Mouse (Mus musculus): Measurements from ENCODE around the gene Fam129a. TPM values are rescaled to one million over a fixed set of nuclear protein-coding genes. Genes with fewer than 3 reads are reported as not detected.

Fam129a gene
- polyA plus RNA-seq, 1 experiment from 2014 or later, result 9.1 TPM

DNA sequence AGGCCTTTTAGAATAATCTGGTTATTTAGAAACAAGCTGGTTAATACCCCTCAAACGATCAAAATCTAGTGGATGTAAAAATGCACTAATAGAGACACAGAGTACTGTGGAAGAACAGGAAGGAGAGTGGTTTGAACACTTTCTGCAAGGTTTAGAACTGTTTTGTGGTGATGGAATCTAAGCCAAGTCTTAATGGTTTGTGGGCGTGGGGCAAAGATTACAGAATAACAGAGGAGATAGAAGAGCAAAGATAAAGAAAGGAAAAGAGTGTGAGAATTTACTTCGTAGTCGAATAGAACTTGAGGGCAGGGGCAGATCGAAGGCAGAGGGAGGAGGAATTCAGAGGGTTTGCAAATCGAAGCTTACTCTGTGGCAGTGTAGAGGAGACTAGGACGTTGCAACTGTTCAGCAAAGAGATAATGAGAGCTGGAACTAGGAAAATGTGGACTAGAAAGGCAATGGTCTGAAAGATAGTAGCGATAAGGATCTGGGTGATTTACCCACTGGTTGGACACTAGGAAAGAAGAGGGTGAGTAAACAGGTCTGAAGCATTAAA, 182.5 kb downstream of the Fam129a start:
- Histone ChIP-seq H3K27ac (replicated peaks) (peak overlapping the region; percentile 29; the same call in 1 of the 2 replicates), H3K27me3 (no peaks in the 10 kb centered on the region), H3K9ac (peak overlapping the region; percentile 92; the same call in 1 of the 2 replicates), H3K4me1 (replicated peaks) (peaks cover 42% of the 10 kb centered on the region), H3K36me3 (replicated peaks) (no peaks in the 10 kb centered on the region), H3K4me3 (replicated peaks) (peak overlapping the region; percentile 99), H3K9me3 (replicated peaks) (no peaks in the 10 kb centered on the region), H3K4me2 (peak overlapping the region; percentile 75)
- no peak for ATAC-seq (ENCODE audit: insufficient read depth)
- 20% methylated on average over 8 of the region's 8 CpGs for WGBS (ENCODE audit: insufficient replicate concordance)

DNA sequence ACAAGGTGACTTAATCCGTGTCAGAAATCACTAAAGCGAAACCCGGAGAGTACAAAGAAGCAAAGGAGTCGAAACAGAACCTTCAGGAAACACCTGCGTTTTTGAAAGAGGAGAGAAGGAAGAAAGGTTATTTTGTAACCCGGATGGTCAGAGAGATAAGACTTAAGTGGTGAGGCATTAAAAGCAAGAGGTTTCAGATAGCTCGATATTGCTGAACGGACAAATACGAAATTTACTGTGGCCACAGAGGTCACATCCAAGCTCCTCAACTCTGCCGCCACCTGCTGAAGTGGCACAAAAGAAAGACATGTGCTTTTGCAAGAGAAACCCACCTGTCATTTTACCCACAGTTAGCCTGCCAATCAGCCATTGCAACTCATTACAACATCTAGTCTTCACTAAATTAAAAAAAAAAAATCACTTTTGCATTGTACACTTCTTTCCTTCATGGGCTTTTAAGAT, 183.1 kb downstream of the Fam129a start:
- WGBS (ENCODE audit: insufficient replicate concordance), result 10% methylated on average over 10 of the region's 10 CpGs
- H3K27ac ChIP-seq (replicated peaks), result peak overlapping the region; percentile 30
- no peaks in the 10 kb centered on the region for H3K9me3 ChIP-seq (replicated peaks)
- peaks cover 48% of the 10 kb centered on the region for H3K4me1 ChIP-seq (replicated peaks)
- H3K4me2 ChIP-seq, result peak overlapping the region; percentile 75
- ATAC-seq (ENCODE audit: insufficient read depth), result no peak
- peak overlapping the region; percentile 92 for H3K9ac ChIP-seq
- H3K4me3 ChIP-seq (replicated peaks), result peak overlapping the region; percentile 99
- no peaks in the 10 kb centered on the region for H3K27me3 ChIP-seq
- H3K36me3 ChIP-seq (replicated peaks), result no peaks in the 10 kb centered on the region

DNA sequence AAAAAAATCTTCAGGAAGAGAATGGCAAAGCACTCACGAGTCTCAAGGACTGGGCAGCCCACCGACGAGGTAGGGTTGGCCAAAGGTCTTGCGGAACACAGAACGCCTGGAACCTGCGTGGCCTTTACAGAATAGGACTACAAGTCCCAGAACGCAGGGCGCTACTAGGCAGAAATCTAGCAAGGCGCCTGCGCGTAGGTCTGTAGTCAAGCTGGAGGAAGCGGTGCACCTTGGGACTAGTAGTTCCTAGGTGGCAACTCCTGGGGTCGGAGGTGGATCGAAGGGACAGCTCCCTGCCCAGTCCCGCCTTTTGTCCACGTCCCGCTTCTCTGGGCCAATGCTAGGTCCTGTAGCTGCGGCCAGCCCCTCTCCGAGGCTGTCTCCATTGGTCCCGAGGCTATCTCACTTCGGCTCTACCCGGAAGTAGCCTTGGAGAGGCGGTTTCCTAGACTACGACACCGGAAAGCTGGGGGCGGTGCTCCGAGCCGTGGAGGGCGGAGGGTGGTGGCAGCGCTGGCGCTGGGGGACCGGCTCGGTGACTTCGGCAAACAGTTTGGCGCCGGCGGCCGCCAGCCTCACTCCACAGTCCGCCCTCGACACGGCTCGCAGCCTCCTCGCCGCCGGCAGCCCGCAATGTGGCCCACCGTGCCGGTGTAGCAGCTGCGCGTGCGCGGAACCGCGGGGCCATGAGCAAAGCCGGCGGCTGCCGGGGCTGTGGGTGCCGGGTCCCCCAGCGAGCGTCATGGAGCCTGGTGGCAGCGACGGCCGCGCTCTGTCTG, 184.1 kb downstream of the Fam129a start, which contains the start of gene Edem3:
TSS of gene Edem3 (plus strand) at position 491 of the 779 bp plus-strand sequence.
- H3K27ac ChIP-seq (replicated peaks), result peak within 1 kb of the TSS; percentile 92
- peak; percentile 97 for ATAC-seq (ENCODE audit: insufficient read depth)
- H3K4me2 ChIP-seq, result peak within 1 kb of the TSS; percentile 88
- peak within 1 kb of the TSS; percentile 92 for H3K9ac ChIP-seq
- no peaks in the 10 kb centered on the region for H3K9me3 ChIP-seq (replicated peaks)
- peaks cover 49% of the 10 kb centered on the region for H3K4me1 ChIP-seq (replicated peaks)
- H3K27me3 ChIP-seq, result no peaks in the 10 kb centered on the region
- H3K4me3 ChIP-seq (replicated peaks), result peak within 1 kb of the TSS; percentile 99
- under 1% methylated on average over 64 of the region's 64 CpGs for WGBS (ENCODE audit: insufficient replicate concordance)
- peaks cover 4% of the 10 kb centered on the region; the same call in 1 of the 2 replicates for H3K36me3 ChIP-seq (replicated peaks)

DNA sequence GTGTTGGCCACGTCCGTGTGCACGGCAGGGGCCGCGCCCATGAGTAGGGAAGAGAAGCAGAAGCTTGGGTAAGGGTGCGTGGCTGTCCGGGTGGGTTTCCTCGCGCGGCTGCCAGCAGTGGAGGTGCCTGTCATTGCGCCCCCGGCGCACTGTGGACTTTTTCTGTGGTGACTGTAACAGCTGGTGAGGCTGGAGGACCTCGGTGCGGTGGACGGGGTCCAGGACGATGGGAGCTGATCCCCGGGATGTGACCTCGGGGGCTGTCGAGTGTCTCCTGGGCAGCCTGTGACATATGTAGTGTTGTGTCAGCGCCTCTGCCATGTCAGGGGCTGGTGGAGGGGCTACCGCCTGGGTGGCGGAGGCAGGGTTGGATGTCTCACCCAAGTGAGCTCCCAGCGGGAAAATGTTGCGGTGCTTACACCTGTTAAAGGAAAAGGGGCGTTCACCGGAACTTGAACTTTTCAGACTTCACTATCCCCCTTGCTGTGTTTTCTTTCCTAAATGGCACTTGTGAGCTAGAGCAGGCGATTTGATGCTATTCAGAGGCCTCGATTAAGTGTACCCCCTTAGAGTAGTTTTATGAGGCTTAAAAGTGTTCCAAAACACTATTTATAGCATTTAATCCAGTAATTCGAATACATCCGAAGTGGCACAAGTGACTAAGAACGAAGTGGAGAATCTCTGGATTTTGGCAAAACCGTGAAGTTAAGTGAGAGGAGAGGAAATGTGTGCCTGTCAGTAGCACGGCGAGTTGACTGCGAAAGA, 184.9 kb downstream of the Fam129a start:
- Histone ChIP-seq H3K27me3 (no peaks in the 10 kb centered on the region), H3K4me2 (peak overlapping the region; percentile 88), H3K9me3 (replicated peaks) (no peaks in the 10 kb centered on the region), H3K36me3 (replicated peaks) (peaks cover 9% of the 10 kb centered on the region), H3K4me3 (replicated peaks) (peak overlapping the region; percentile 99), H3K4me1 (replicated peaks) (peaks cover 49% of the 10 kb centered on the region), H3K27ac (replicated peaks) (peak overlapping the region; percentile 92), H3K9ac (peak overlapping the region; percentile 92)
- WGBS (ENCODE audit: insufficient replicate concordance), result 3% methylated on average over 36 of the region's 36 CpGs
- no peak for ATAC-seq (ENCODE audit: insufficient read depth)

DNA sequence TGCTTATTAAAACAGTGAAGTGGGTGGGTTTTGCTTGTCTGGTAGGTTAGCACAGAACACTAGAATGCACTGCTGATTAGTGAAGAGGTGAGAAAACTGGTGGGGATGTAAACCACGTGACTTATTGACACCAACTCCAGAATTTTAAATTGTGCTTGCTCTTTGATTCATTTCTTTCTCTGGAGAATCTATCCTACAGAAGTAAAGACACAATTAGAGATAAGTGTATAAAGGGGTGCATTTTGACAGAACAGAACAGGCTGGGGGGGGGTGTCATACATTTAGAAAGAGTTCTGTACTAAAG, 185.4 kb downstream of the Fam129a start:
- peak overlapping the region; percentile 92 for H3K27ac ChIP-seq (replicated peaks)

DNA sequence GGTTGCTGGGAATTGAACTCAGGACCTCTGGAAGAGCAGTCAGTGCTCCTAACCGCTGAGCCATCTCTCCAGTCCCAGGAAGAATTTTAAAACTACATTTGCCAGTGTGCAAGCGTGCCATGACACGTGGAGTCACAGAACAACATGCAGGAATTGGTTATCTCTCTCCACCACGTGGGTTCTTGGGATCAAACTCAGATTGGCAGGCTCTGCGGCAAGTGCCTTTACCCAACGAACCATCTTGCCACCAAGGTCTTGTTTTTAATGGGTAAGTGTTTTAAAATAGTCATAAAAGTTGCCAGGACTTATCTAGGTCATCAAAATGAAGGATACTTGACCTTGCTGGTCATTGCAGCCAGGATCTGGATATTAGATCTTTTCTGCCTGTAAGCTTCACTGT, 187.3 kb downstream of the Fam129a start:
- no peaks in the 10 kb centered on the region for H3K9me3 ChIP-seq (replicated peaks)
- H3K4me2 ChIP-seq, result peak overlapping the region; percentile 27; the same call in 1 of the 2 replicates
- H3K27ac ChIP-seq (replicated peaks), result no peak overlapping the region
- peaks cover 17% of the 10 kb centered on the region for H3K36me3 ChIP-seq (replicated peaks)
- peaks cover 42% of the 10 kb centered on the region for H3K4me1 ChIP-seq (replicated peaks)
- no peak for ATAC-seq (ENCODE audit: insufficient read depth)
- no peak overlapping the region for H3K4me3 ChIP-seq (replicated peaks)
- no peaks in the 10 kb centered on the region for H3K27me3 ChIP-seq
- H3K9ac ChIP-seq, result no peak overlapping the region
- 30% methylated on average over 6 of the region's 6 CpGs for WGBS (ENCODE audit: insufficient replicate concordance)

More for the DNA sequence above, 185.4 kb downstream of the Fam129a start:
- no peak for ATAC-seq (ENCODE audit: insufficient read depth)
- peak overlapping the region; percentile 99 for H3K4me3 ChIP-seq (replicated peaks)
- no peaks in the 10 kb centered on the region for H3K9me3 ChIP-seq (replicated peaks)
- 9% methylated on average over 1 of the region's 1 CpGs for WGBS (ENCODE audit: insufficient replicate concordance)
- peak overlapping the region; percentile 92 for H3K9ac ChIP-seq
- H3K27me3 ChIP-seq, result no peaks in the 10 kb centered on the region
- H3K36me3 ChIP-seq (replicated peaks), result peaks cover 15% of the 10 kb centered on the region
- H3K4me2 ChIP-seq, result peak overlapping the region; percentile 88
- peaks cover 49% of the 10 kb centered on the region for H3K4me1 ChIP-seq (replicated peaks)

DNA sequence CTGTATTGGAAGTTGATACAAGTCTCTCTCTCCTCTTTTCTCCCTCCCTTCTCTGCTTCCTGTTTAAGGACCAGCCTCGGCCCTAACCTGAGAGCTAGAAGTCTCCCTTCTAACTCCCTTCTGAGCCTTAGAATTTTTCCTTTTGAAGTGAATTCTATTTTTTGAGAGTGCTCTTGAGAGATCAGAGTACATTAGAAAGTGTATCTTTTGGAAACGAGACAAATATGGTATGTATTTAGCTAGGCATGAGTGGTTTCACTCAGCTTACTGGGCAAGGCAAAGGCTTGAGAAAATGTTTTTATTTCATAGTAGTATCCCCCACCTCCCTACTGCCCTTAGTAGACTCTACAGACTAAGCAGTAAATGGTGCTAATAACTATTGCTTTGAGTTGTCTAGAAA, 188.0 kb downstream of the Fam129a start:
- Histone ChIP-seq H3K9ac (no peak overlapping the region), H3K4me2 (no peak overlapping the region), H3K9me3 (replicated peaks) (no peaks in the 10 kb centered on the region), H3K4me1 (replicated peaks) (peaks cover 35% of the 10 kb centered on the region), H3K36me3 (replicated peaks) (peaks cover 17% of the 10 kb centered on the region), H3K27ac (replicated peaks) (no peak overlapping the region), H3K4me3 (replicated peaks) (no peak overlapping the region), H3K27me3 (no peaks in the 10 kb centered on the region)
- no peak for ATAC-seq (ENCODE audit: insufficient read depth)
- 63% methylated on average over 2 of the region's 2 CpGs for WGBS (ENCODE audit: insufficient replicate concordance)

DNA sequence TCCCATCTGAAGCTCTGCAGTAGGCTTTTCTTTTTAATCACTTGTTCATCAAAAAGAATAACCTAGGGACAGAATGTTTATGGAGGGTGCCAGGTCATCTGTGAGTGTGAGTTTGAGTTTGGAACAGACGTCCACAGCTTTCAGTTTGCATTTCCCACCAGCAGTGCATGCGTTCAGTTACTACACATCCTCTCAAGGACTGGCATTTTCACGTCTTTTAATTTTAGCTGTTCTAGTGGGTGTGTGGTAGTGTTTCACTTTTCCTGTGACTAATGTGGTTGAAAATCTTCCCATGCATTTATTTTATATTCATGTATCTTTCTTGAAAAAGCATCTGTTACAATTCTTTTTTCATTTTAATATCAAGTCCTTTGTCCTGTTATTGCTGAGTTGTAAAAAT, 193.2 kb downstream of the Fam129a start:
- Histone ChIP-seq H3K9me3 (replicated peaks) (no peaks in the 10 kb centered on the region), H3K9ac (no peak overlapping the region), H3K4me1 (replicated peaks) (no peaks in the 10 kb centered on the region), H3K27me3 (no peaks in the 10 kb centered on the region), H3K27ac (replicated peaks) (no peak overlapping the region), H3K4me3 (replicated peaks) (no peak overlapping the region), H3K36me3 (replicated peaks) (peaks cover 17% of the 10 kb centered on the region), H3K4me2 (no peak overlapping the region)
- ATAC-seq (ENCODE audit: insufficient read depth), result no peak
- 69% methylated on average over 3 of the region's 3 CpGs for WGBS (ENCODE audit: insufficient replicate concordance)

DNA sequence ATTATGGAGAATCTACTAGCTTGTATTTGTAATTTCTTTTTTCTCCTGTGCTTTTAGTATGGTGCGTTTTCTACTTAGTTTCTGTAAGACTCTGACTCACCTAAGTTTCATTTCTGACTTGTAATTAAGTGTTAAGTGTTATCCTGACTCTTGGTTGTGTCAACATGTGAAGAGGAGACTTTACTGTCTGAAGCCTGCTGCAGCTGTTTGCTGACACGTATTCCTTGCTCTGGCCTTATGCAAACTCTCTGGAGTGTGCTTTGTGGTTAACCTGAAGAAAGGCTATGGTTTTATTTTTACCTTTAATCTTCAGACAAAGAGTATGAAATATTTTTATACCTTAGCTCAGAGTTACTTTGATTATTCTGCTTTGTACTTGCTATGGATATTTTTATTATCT, 195.2 kb downstream of the Fam129a start:
- ATAC-seq (ENCODE audit: insufficient read depth), result no peak
- Histone ChIP-seq H3K27me3 (no peaks in the 10 kb centered on the region), H3K36me3 (replicated peaks) (peaks cover 13% of the 10 kb centered on the region)

DNA sequence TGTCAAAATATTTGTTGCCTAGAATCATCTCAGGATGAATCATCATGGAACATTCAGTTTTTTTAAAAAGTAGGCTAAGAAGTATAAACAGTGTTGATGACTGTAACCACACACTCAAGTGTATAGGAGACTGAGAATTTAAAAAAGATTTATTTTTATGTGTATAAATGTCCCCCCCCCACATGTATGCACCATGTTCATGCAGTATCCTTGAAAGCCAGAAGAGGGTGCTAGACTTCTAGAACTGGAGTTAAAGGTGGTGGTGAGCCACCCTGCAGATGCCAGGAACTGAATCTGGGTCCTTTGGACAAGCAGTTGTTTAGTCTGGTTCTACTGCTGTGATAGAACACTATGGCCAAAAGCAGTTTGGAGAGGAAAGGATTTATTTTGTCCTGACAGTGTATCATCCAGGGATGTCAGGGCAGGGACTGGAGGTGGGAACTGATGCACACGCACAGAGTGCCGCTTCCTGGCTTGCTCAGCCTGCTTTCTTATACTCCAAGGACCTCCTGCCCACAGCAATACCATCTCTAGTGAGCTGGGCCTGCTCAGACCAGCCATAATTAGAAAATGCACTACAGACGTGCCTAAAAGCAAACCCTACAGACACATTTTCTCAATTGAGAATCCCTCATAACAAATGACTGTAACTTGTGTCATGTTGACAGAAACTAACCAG, 196.1 kb downstream of the Fam129a start:
- Histone ChIP-seq H3K4me1 (replicated peaks) (no peaks in the 10 kb centered on the region), H3K4me2 (no peak overlapping the region), H3K27me3 (no peaks in the 10 kb centered on the region), H3K9me3 (replicated peaks) (no peaks in the 10 kb centered on the region), H3K9ac (no peak overlapping the region), H3K36me3 (replicated peaks) (peaks cover 14% of the 10 kb centered on the region), H3K27ac (replicated peaks) (no peak overlapping the region), H3K4me3 (replicated peaks) (no peak overlapping the region)
- WGBS (ENCODE audit: insufficient replicate concordance), result 87% methylated on average over 3 of the region's 3 CpGs
- no peak for ATAC-seq (ENCODE audit: insufficient read depth)

More for the DNA sequence above, 195.2 kb downstream of the Fam129a start:
- 69% methylated on average over 2 of the region's 2 CpGs for WGBS (ENCODE audit: insufficient replicate concordance)
- Histone ChIP-seq H3K9me3 (replicated peaks) (no peaks in the 10 kb centered on the region), H3K4me2 (no peak overlapping the region), H3K4me1 (replicated peaks) (no peaks in the 10 kb centered on the region), H3K9ac (no peak overlapping the region), H3K27ac (replicated peaks) (no peak overlapping the region), H3K4me3 (replicated peaks) (no peak overlapping the region)
